7 mouse cellular contexts compared by ENCODE assay signal in genomic region chr4:129697191-129697590, GRCm38 (mm10). TPM values are rescaled to one million over a fixed set of nuclear protein-coding genes. Genes with fewer than 3 reads are reported as not detected.
A peak's percentile ranks its signal among the peaks of the same experiment; 100 is the strongest.
DNase-seq lines count a peak whose midpoint lies in the region; ATAC-seq and TF ChIP-seq lines count a peak whose summit lies in the region.

No protein-coding gene starts in this region.

- WGBS in lung, embryonic 14.5 days, result 80% methylated on average over 7 of the region's 7 CpGs
- 84% methylated on average over 7 of the region's 7 CpGs for WGBS in limb, embryonic 10.5 days
- 80% methylated on average over 7 of the region's 7 CpGs for WGBS in neural tube, embryonic 15.5 days

- H3K9me3 ChIP-seq in lung, embryonic 14.5 days (ENCODE audit: low read depth, low read length), result no peaks in the 10 kb centered on the region
- no peaks in the 10 kb centered on the region for H3K9me3 ChIP-seq in limb, embryonic 10.5 days (replicated peaks)
- no peaks in the 10 kb centered on the region for H3K9me3 ChIP-seq in neural tube, embryonic 15.5 days (replicated peaks)

- H3K36me3 ChIP-seq in lung, embryonic 14.5 days (ENCODE audit: insufficient read depth), result peaks cover 28% of the 10 kb centered on the region
- H3K36me3 ChIP-seq in limb, embryonic 10.5 days, result peaks cover 39% of the 10 kb centered on the region
- H3K36me3 ChIP-seq in neural tube, embryonic 15.5 days, result peaks cover 20% of the 10 kb centered on the region

- DNase-seq in lung, embryonic 14.5 days, result no peak
- no peak for DNase-seq in lung, postnatal 25 days (ENCODE audit: low spot score)
- DNase-seq in limb, embryonic 10.5 days (ENCODE audit: low spot score), result no peak
- DNase-seq in adrenal gland, postnatal 25 days, result no peak

- H3K4me1 ChIP-seq in lung, embryonic 14.5 days (ENCODE audit: insufficient read depth), result peaks cover 12% of the 10 kb centered on the region; the same call in 1 of the 2 replicates
- H3K4me1 ChIP-seq in embryonic fibroblast, embryonic 13.5 days (ENCODE audit: control insufficient read depth, insufficient read depth, low read length), result peaks cover 6% of the 10 kb centered on the region
- H3K4me1 ChIP-seq in limb, embryonic 10.5 days, result peaks cover 9% of the 10 kb centered on the region
- H3K4me1 ChIP-seq in neural tube, embryonic 15.5 days, result peaks cover 54% of the 10 kb centered on the region

- ATAC-seq in lung, embryonic 14.5 days (ENCODE audit: insufficient read depth), result no peak
- ATAC-seq in neural tube, embryonic 15.5 days (ENCODE audit: low FRiP score), result no peak
- no peak for ATAC-seq in megakaryocyte-erythroid progenitor cell, adult 5-6 weeks (replicated peaks; ENCODE audit: low FRiP score, low TSS enrichment, poor library complexity, severe bottlenecking)

- H3K27ac ChIP-seq in lung, embryonic 14.5 days (ENCODE audit: low read depth), result peak overlapping the region; percentile 90
- peak overlapping the region; percentile 58 for H3K27ac ChIP-seq in embryonic fibroblast, embryonic 13.5 days (ENCODE audit: insufficient read depth, low read length)
- peak overlapping the region; percentile 97 for H3K27ac ChIP-seq in limb, embryonic 10.5 days
- peak overlapping the region; percentile 97 for H3K27ac ChIP-seq in neural tube, embryonic 15.5 days (replicated peaks)

- H3K9ac ChIP-seq in lung, embryonic 14.5 days, result peak overlapping the region; percentile 75
- peak overlapping the region; percentile 72 for H3K9ac ChIP-seq in neural tube, embryonic 15.5 days (replicated peaks)

- H3K4me2 ChIP-seq in lung, embryonic 14.5 days, result peak overlapping the region; percentile 70
- peak overlapping the region; percentile 67 for H3K4me2 ChIP-seq in neural tube, embryonic 15.5 days

- H3K4me3 ChIP-seq in lung, embryonic 14.5 days (ENCODE audit: low read depth, low read length), result peak overlapping the region; percentile 69
- peak overlapping the region; percentile 77; the same call in 1 of the 2 replicates for H3K4me3 ChIP-seq in embryonic fibroblast, embryonic 13.5 days (ENCODE audit: insufficient read depth, low read length)
- H3K4me3 ChIP-seq in limb, embryonic 10.5 days, result peak overlapping the region; percentile 86
- H3K4me3 ChIP-seq in neural tube, embryonic 15.5 days (replicated peaks), result peak overlapping the region; percentile 69

- TF ChIP-seq CTCF in lung, embryonic 14.5 days (IDR thresholded peaks at IDR 0.05; ENCODE audit: low read depth), result no peak
- no peak for TF ChIP-seq CTCF in embryonic fibroblast, embryonic 13.5 days (IDR thresholded peaks at IDR 0.05; ENCODE audit: borderline replicate concordance, insufficient read depth, low read length)

- H3K27me3 ChIP-seq in lung, embryonic 14.5 days (ENCODE audit: insufficient read depth, low read length), result no peaks in the 10 kb centered on the region
- H3K27me3 ChIP-seq in limb, embryonic 10.5 days (ENCODE audit: low read depth, poor library complexity, severe bottlenecking), result no peaks in the 10 kb centered on the region
- no peaks in the 10 kb centered on the region for H3K27me3 ChIP-seq in neural tube, embryonic 15.5 days (replicated peaks)

- no peak for TF ChIP-seq POLR2A in embryonic fibroblast, embryonic 13.5 days (IDR thresholded peaks at IDR 0.05; ENCODE audit: low read depth, low read length)

RNA-seq across cellular contexts. Expression of gene Tmem39b, which starts 0.6 kb away (rescaled TPM):
- 28.7 TPM in 2 replicates for polyA plus RNA-seq in lung, embryonic 14.5 days (2014; fragmentation: Nextera tagmentation; extraction: Ambion mirVana)
- polyA plus RNA-seq in embryonic fibroblast, embryonic 13.5 days (2011; ENCODE audit: insufficient read length, low read depth, missing spikeins), result 15.4 and 19.1 TPM in 2 replicates
- 16.0 TPM in 2 replicates for polyA plus RNA-seq in limb, embryonic 10.5 days (2016; fragmentation: Nextera tagmentation; extraction: Ambion mirVana)
- 13.9 and 15.4 TPM in 2 replicates for polyA plus RNA-seq in neural tube, embryonic 15.5 days (2015; fragmentation: Nextera tagmentation; extraction: Ambion mirVana)
- 10.1 and 14.8 TPM in 2 replicates for total RNA-seq in adrenal gland, postnatal 25 days (2021)
- 26.6 and 31.7 TPM in 2 replicates for total RNA-seq in megakaryocyte-erythroid progenitor cell, adult 5-6 weeks (2014; fragmentation: Nextera tagmentation)
- 6.0 and 7.6 TPM in 2 replicates for total RNA-seq in megakaryocyte-erythroid progenitor cell, adult 5-6 weeks (2017)

RNA-seq across cellular contexts. Expression of gene Kpna6, which starts 24.6 kb away (rescaled TPM):
- polyA plus RNA-seq in lung, embryonic 14.5 days (2014; fragmentation: Nextera tagmentation; extraction: Ambion mirVana), result 12.3 and 14.9 TPM in 2 replicates
- 80.7 and 84.3 TPM in 2 replicates for polyA plus RNA-seq in embryonic fibroblast, embryonic 13.5 days (2011; ENCODE audit: insufficient read length, low read depth, missing spikeins)
- polyA plus RNA-seq in limb, embryonic 10.5 days (2016; fragmentation: Nextera tagmentation; extraction: Ambion mirVana), result 14.8 TPM in 2 replicates
- polyA plus RNA-seq in neural tube, embryonic 15.5 days (2015; fragmentation: Nextera tagmentation; extraction: Ambion mirVana), result 17.4 and 17.9 TPM in 2 replicates
- total RNA-seq in adrenal gland, postnatal 25 days (2021), result 80.1 and 95.8 TPM in 2 replicates
- total RNA-seq in megakaryocyte-erythroid progenitor cell, adult 5-6 weeks (2014; fragmentation: Nextera tagmentation), result 36.1 and 38.6 TPM in 2 replicates
- 25.1 and 39.0 TPM in 2 replicates for total RNA-seq in megakaryocyte-erythroid progenitor cell, adult 5-6 weeks (2017)

RNA-seq across cellular contexts. Expression of gene Khdrbs1, which starts 44.9 kb away (rescaled TPM):
- polyA plus RNA-seq in lung, embryonic 14.5 days (2014; fragmentation: Nextera tagmentation; extraction: Ambion mirVana), result 139 and 144 TPM in 2 replicates
- 113 and 146 TPM in 2 replicates for polyA plus RNA-seq in embryonic fibroblast, embryonic 13.5 days (2011; ENCODE audit: insufficient read length, low read depth, missing spikeins)
- 156 and 179 TPM in 2 replicates for polyA plus RNA-seq in limb, embryonic 10.5 days (2016; fragmentation: Nextera tagmentation; extraction: Ambion mirVana)
- polyA plus RNA-seq in neural tube, embryonic 15.5 days (2015; fragmentation: Nextera tagmentation; extraction: Ambion mirVana), result 105 and 106 TPM in 2 replicates
- 81.6 and 89.4 TPM in 2 replicates for total RNA-seq in adrenal gland, postnatal 25 days (2021)
- total RNA-seq in megakaryocyte-erythroid progenitor cell, adult 5-6 weeks (2014; fragmentation: Nextera tagmentation), result 99.6 and 107 TPM in 2 replicates
- total RNA-seq in megakaryocyte-erythroid progenitor cell, adult 5-6 weeks (2017), result 103 and 112 TPM in 2 replicates

RNA-seq across cellular contexts. Expression of gene Txlna, which starts 56.3 kb away (rescaled TPM):
- 100 and 109 TPM in 2 replicates for polyA plus RNA-seq in lung, embryonic 14.5 days (2014; fragmentation: Nextera tagmentation; extraction: Ambion mirVana)
- polyA plus RNA-seq in embryonic fibroblast, embryonic 13.5 days (2011; ENCODE audit: insufficient read length, low read depth, missing spikeins), result 52.8 and 56.2 TPM in 2 replicates
- polyA plus RNA-seq in limb, embryonic 10.5 days (2016; fragmentation: Nextera tagmentation; extraction: Ambion mirVana), result 109 and 122 TPM in 2 replicates
- polyA plus RNA-seq in neural tube, embryonic 15.5 days (2015; fragmentation: Nextera tagmentation; extraction: Ambion mirVana), result 37.3 and 51.0 TPM in 2 replicates
- 64.1 and 76.6 TPM in 2 replicates for total RNA-seq in adrenal gland, postnatal 25 days (2021)
- total RNA-seq in megakaryocyte-erythroid progenitor cell, adult 5-6 weeks (2014; fragmentation: Nextera tagmentation), result 48.2 and 49.9 TPM in 2 replicates
- 81.8 and 103 TPM in 2 replicates for total RNA-seq in megakaryocyte-erythroid progenitor cell, adult 5-6 weeks (2017)
